Mouse (Mus musculus) limb, embryonic 14.5 days (tissue): ENCODE results near the gene Map3k19. TPM values are rescaled to one million over a fixed set of nuclear protein-coding genes. Genes with fewer than 3 reads are reported as not detected.

Source experiments
- ATAC-seq: fragments of 200-750 bp; cut with Nextera tagmentation; 2 replicates; pipeline ENCODE4 v1.8.0; 2017; ENCODE audit warnings: low read depth, moderate number of reproducible peaks, moderate TSS enrichment; ENCODE audit not compliant: low FRiP score
- DNase-seq: peaks from one replicate; pipeline ENCODE4 v3.0.0-alpha.2; 2015; ENCODE audit warnings: low spot score
- H3K27ac ChIP-seq: fragments of 300-500 bp; sonication (generic); replicated peaks from 2 replicates; pipeline ENCODE4 v1.5.1; 2014; ENCODE audit warnings: low read depth, mild to moderate bottlenecking, low read length, moderate library complexity, mixed read lengths
- H3K27me3 ChIP-seq: fragments of 300-500 bp; sonication (generic); 2 replicates; pipeline ENCODE4 v1.6.1; 2014; ENCODE audit warnings: low read length, mixed read lengths; ENCODE audit not compliant: control insufficient read depth, insufficient read depth
- H3K36me3 ChIP-seq: fragments of 300-500 bp; sonication (generic); 2 replicates; pipeline ENCODE4 v1.6.1; 2014; ENCODE audit warnings: mild to moderate bottlenecking, low read length, moderate library complexity, mixed read lengths; ENCODE audit not compliant: control insufficient read depth, insufficient read depth
- H3K4me1 ChIP-seq: fragments of 300-500 bp; sonication (generic); 2 replicates; pipeline ENCODE4 v1.6.1; 2014; ENCODE audit warnings: antibody characterized with exemption, low read length, mixed read lengths; ENCODE audit not compliant: control insufficient read depth, insufficient read depth
- H3K4me2 ChIP-seq: fragments of 300-500 bp; sonication (generic); replicated peaks from 2 replicates; pipeline ENCODE4 v1.6.1; 2014; ENCODE audit warnings: low read depth, mild to moderate bottlenecking, low read length, moderate library complexity; ENCODE audit not compliant: severe bottlenecking
- H3K4me3 ChIP-seq: fragments of 300-500 bp; sonication (generic); replicated peaks from 2 replicates; pipeline ENCODE4 v1.5.1; 2014; ENCODE audit warnings: low read length
- H3K9ac ChIP-seq: fragments of 300-500 bp; sonication (generic); 2 replicates; pipeline ENCODE4 v1.6.1; 2014; ENCODE audit warnings: mild to moderate bottlenecking, low read depth, low read length, moderate library complexity; ENCODE audit not compliant: severe bottlenecking
- H3K9me3 ChIP-seq: fragments of 300-500 bp; sonication (generic); 2 replicates; pipeline ENCODE4 v1.6.1; 2016; ENCODE audit warnings: low read length; ENCODE audit not compliant: control insufficient read depth
- POLR2A ChIP-seq: fragments of 200-500 bp; IDR thresholded peaks from 2 replicates; pipeline ENCODE4 v1.8.0; 2012; ENCODE audit warnings: inconsistent platforms, mild to moderate bottlenecking, moderate library complexity, borderline replicate concordance; ENCODE audit not compliant: insufficient read depth, insufficient read length; ENCODE audit errors: extremely low read depth
- WGBS: fragments of 180-500 bp; shearing (Covaris S2); extraction: QIAGEN DNeasy Blood & Tissue Kit; methylation state at CpG from one replicate; pipeline ENCODE4 v1.1.7; 2014; 5-methylcytosine and 5-hydroxymethylcytosine counted together
- polyA plus RNA-seq, 2 experiments: library from polyadenylated mRNA; depleted of rRNA in 1 of 2; stranded (reverse) in 1 of 2; unstranded in 1 of 2; fragments of >200 nt; fragmentation: Nextera tagmentation in 1 of 2; extraction: Ambion mirVana in 1 of 2; gene quantifications; 2 replicates each; pipeline versions ENCODE4 v1.2.1 to v1.2.3; 2012 to 2014

The Map3k19 gene
- polyA plus RNA-seq (2012; rRNA removed): not detected in 2 replicates
- not detected in 2 replicates for polyA plus RNA-seq (2014; fragmentation: Nextera tagmentation; extraction: Ambion mirVana)

GRCm38 (mm10) chr1:127854486-127855222 lies at the start of gene Map3k19:
Gene Map3k19 (minus strand): TSS chr1:127855031.
- Histone ChIP-seq H3K4me2 (no peak within 1 kb of the TSS), H3K9me3 (peaks cover 4% of the 10 kb centered on the region; the same call in 1 of the 2 replicates)
- TF ChIP-seq POLR2A: no peak

GRCm38 (mm10) chr1:127899401-127899800 lies 44.6 kb upstream of the Map3k19 start:
- Histone ChIP-seq H3K4me2 (no peak overlapping the region), H3K9me3 (no peaks in the 10 kb centered on the region), H3K27ac (no peak overlapping the region), H3K27me3 (no peaks in the 10 kb centered on the region), H3K4me1 (no peaks in the 10 kb centered on the region), H3K36me3 (peaks cover 8% of the 10 kb centered on the region), H3K9ac (no peak overlapping the region), H3K4me3 (no peak overlapping the region)
- no peak for TF ChIP-seq POLR2A
- ATAC-seq (no peak), DNase-seq (no peak)
- WGBS: 81% methylated on average over 1 of the region's 1 CpGs

More at GRCm38 (mm10) chr1:127854486-127855222, at the start of gene Map3k19:
- WGBS: 81% methylated on average over 14 of the region's 14 CpGs
- Histone ChIP-seq H3K4me1 (no peaks in the 10 kb centered on the region), H3K27ac (no peak within 1 kb of the TSS), H3K27me3 (no peaks in the 10 kb centered on the region), H3K9ac (no peak within 1 kb of the TSS), H3K36me3 (no peaks in the 10 kb centered on the region), H3K4me3 (no peak within 1 kb of the TSS)
- DNase-seq (no peak), ATAC-seq (no peak)

GRCm38 (mm10) chr1:127869276-127869675 lies 14.4 kb upstream of the Map3k19 start:
- DNase-seq (no peak), ATAC-seq (no peak)
- H3K4me1 ChIP-seq: peaks cover 5% of the 10 kb centered on the region; the same call in 1 of the 2 replicates
- H3K9me3 ChIP-seq: no peaks in the 10 kb centered on the region
- H3K27me3 ChIP-seq: no peaks in the 10 kb centered on the region
- peak overlapping the region; percentile 61 for H3K4me2 ChIP-seq
- H3K9ac ChIP-seq: peak overlapping the region; percentile 83
- no peak for TF ChIP-seq POLR2A
- no peak overlapping the region for H3K27ac ChIP-seq
- WGBS: 33% methylated on average over 8 of the region's 8 CpGs
- H3K36me3 ChIP-seq: peaks cover 7% of the 10 kb centered on the region; the same call in 1 of the 2 replicates
- peak overlapping the region; percentile 88 for H3K4me3 ChIP-seq

- peak; percentile 99 for ATAC-seq
- Histone ChIP-seq H3K9me3 (no peaks in the 10 kb centered on the region), H3K4me3 (peak within 1 kb of the TSS; percentile 88), H3K9ac (peak within 1 kb of the TSS; percentile 83), H3K27ac (peak within 1 kb of the TSS; percentile 79), H3K36me3 (peaks cover 7% of the 10 kb centered on the region; the same call in 1 of the 2 replicates), H3K4me1 (peaks cover 5% of the 10 kb centered on the region; the same call in 1 of the 2 replicates), H3K4me2 (peak within 1 kb of the TSS; percentile 61), H3K27me3 (no peaks in the 10 kb centered on the region)
- peak; percentile 83 for DNase-seq
- TF ChIP-seq POLR2A: peak; percentile 97
- 10% methylated on average over 47 of the region's 47 CpGs for WGBS
Measured at GRCm38 (mm10) chr1:127868300-127869261, 13.8 kb upstream of the Map3k19 start, which contains the start of gene Rab3gap1. Gene Rab3gap1 (plus strand): TSS chr1:127868773.

- Histone ChIP-seq H3K9ac (no peak overlapping the region), H3K27ac (no peak overlapping the region), H3K27me3 (no peaks in the 10 kb centered on the region), H3K36me3 (no peaks in the 10 kb centered on the region), H3K4me3 (no peak overlapping the region), H3K4me2 (no peak overlapping the region), H3K9me3 (no peaks in the 10 kb centered on the region), H3K4me1 (no peaks in the 10 kb centered on the region)
- no peak for TF ChIP-seq POLR2A
- DNase-seq: no peak
- 50% methylated on average over 7 of the region's 7 CpGs for WGBS
- ATAC-seq: no peak
Measured at GRCm38 (mm10) chr1:127863806-127864205, 9.0 kb upstream of the Map3k19 start.
